Mouse (Mus musculus) embryonic facial prominence, embryonic 11.5 days (tissue): Measurements from ENCODE around the gene Tarsl2. TPM values are rescaled to one million over a fixed set of nuclear protein-coding genes. Genes with fewer than 3 reads are reported as not detected.

Source experiments
- ATAC-seq: fragments of 200-750 bp; cut with Nextera tagmentation; replicated peaks from 2 replicates; pipeline ENCODE4 v1.8.0; 2017; ENCODE audit warnings: low read depth; ENCODE audit not compliant: insufficient number of reproducible peaks, low FRiP score, low TSS enrichment
- DNase-seq: peaks from one replicate; pipeline ENCODE4 v3.0.0-alpha.2; 2015; ENCODE audit warnings: low spot score
- H3K27ac ChIP-seq: fragments of 300-500 bp; sonication (generic); replicated peaks from 2 replicates; pipeline ENCODE4 v1.5.1; 2014; ENCODE audit warnings: mild to moderate bottlenecking, low read depth, low read length, control low read depth
- H3K27me3 ChIP-seq: fragments of 300-500 bp; sonication (generic); 2 replicates; pipeline ENCODE4 v1.6.1; 2014; ENCODE audit warnings: mild to moderate bottlenecking, low read length, moderate library complexity, mixed read lengths; ENCODE audit not compliant: control insufficient read depth, insufficient read depth
- H3K36me3 ChIP-seq: fragments of 300-500 bp; sonication (generic); replicated peaks from 2 replicates; pipeline ENCODE4 v1.6.1; 2014; ENCODE audit warnings: low read depth, mild to moderate bottlenecking, low read length, moderate library complexity, mixed read lengths; ENCODE audit not compliant: control insufficient read depth, insufficient read depth
- H3K4me1 ChIP-seq: fragments of 300-500 bp; sonication (generic); 2 replicates; pipeline ENCODE4 v1.6.1; 2014; ENCODE audit warnings: low read length, mixed read lengths; ENCODE audit not compliant: control insufficient read depth, insufficient read depth
- H3K4me2 ChIP-seq: fragments of 300-500 bp; sonication (generic); 2 replicates; pipeline ENCODE4 v1.6.1; 2014; ENCODE audit warnings: low read depth, mild to moderate bottlenecking, control low read depth, low read length, moderate library complexity
- H3K4me3 ChIP-seq: fragments of 300-500 bp; sonication (generic); 2 replicates; pipeline ENCODE4 v1.5.1; 2014; ENCODE audit warnings: low read depth, low read length, control low read depth
- H3K9ac ChIP-seq: fragments of 300-500 bp; sonication (generic); replicated peaks from 2 replicates; pipeline ENCODE4 v1.6.1; 2014; ENCODE audit warnings: mild to moderate bottlenecking, control low read depth, low read length
- H3K9me3 ChIP-seq: fragments of 300-500 bp; sonication (generic); replicated peaks from 2 replicates; pipeline ENCODE4 v1.6.1; 2016; ENCODE audit warnings: mild to moderate bottlenecking, low read length, inconsistent platforms, mixed read lengths; ENCODE audit not compliant: control insufficient read depth
- WGBS: fragments of 180-500 bp; shearing (Covaris S2); extraction: QIAGEN DNeasy Blood & Tissue Kit; methylation state at CpG from one replicate; pipeline ENCODE4 v1.1.7; 2014; 5-methylcytosine and 5-hydroxymethylcytosine counted together
- polyA plus RNA-seq: library from polyadenylated mRNA; unstranded; fragments of >200 nt; fragmentation: Nextera tagmentation; extraction: Ambion mirVana; gene quantifications from 2 replicates; pipeline ENCODE4 v1.2.1, GENCODE M21; 2014

Gene Tarsl2
- polyA plus RNA-seq, 1 experiment from 2014 or later: 13.0 TPM

- no peaks in the 10 kb centered on the region for H3K4me1 ChIP-seq
- H3K36me3 ChIP-seq: no peaks in the 10 kb centered on the region
- H3K27me3 ChIP-seq: no peaks in the 10 kb centered on the region
- H3K4me3 ChIP-seq: no peak overlapping the region
- H3K9ac ChIP-seq: no peak overlapping the region
- no peak overlapping the region for H3K27ac ChIP-seq
- ATAC-seq (no peak), DNase-seq (no peak)
- WGBS: 66% methylated on average over 7 of the region's 7 CpGs
- H3K4me2 ChIP-seq: no peak overlapping the region
- H3K9me3 ChIP-seq: no peaks in the 10 kb centered on the region
These were observed 24.0 kb upstream of the Tarsl2 start for GRCm38 (mm10) chr7:65620746-65621145.

- no peak overlapping the region for H3K27ac ChIP-seq
- H3K36me3 ChIP-seq: no peaks in the 10 kb centered on the region
- 92% methylated on average over 3 of the region's 3 CpGs for WGBS
- no peak overlapping the region for H3K4me2 ChIP-seq
- H3K9ac ChIP-seq: no peak overlapping the region
- H3K27me3 ChIP-seq: no peaks in the 10 kb centered on the region
- no peaks in the 10 kb centered on the region for H3K9me3 ChIP-seq
- H3K4me1 ChIP-seq: no peaks in the 10 kb centered on the region
- DNase-seq (no peak), ATAC-seq (no peak)
- H3K4me3 ChIP-seq: no peak overlapping the region
These were observed 21.4 kb upstream of the Tarsl2 start for GRCm38 (mm10) chr7:65623330-65623729.

- Histone ChIP-seq H3K27ac (no peak overlapping the region), H3K9me3 (no peaks in the 10 kb centered on the region), H3K9ac (no peak overlapping the region), H3K4me2 (no peak overlapping the region), H3K4me3 (no peak overlapping the region), H3K4me1 (no peaks in the 10 kb centered on the region), H3K36me3 (no peaks in the 10 kb centered on the region), H3K27me3 (no peaks in the 10 kb centered on the region)
- 51% methylated on average over 2 of the region's 2 CpGs for WGBS
- DNase-seq (no peak), ATAC-seq (no peak)
These were observed 19.2 kb upstream of the Tarsl2 start for GRCm38 (mm10) chr7:65625528-65625927.

GRCm38 (mm10) chr7:65629846-65630245, 14.9 kb upstream of the Tarsl2 start:
- Histone ChIP-seq H3K4me3 (no peak overlapping the region), H3K27me3 (no peaks in the 10 kb centered on the region), H3K36me3 (no peaks in the 10 kb centered on the region), H3K4me1 (no peaks in the 10 kb centered on the region), H3K4me2 (no peak overlapping the region), H3K27ac (no peak overlapping the region), H3K9ac (no peak overlapping the region), H3K9me3 (no peaks in the 10 kb centered on the region)
- ATAC-seq (no peak), DNase-seq (no peak)
- WGBS: 78% methylated on average over 1 of the region's 1 CpGs

GRCm38 (mm10) chr7:65630661-65631060, 14.0 kb upstream of the Tarsl2 start:
- DNase-seq (no peak), ATAC-seq (no peak)
- H3K4me3 ChIP-seq: no peak overlapping the region
- H3K36me3 ChIP-seq: no peaks in the 10 kb centered on the region
- no peaks in the 10 kb centered on the region for H3K9me3 ChIP-seq
- H3K4me1 ChIP-seq: no peaks in the 10 kb centered on the region
- H3K27ac ChIP-seq: no peak overlapping the region
- 66% methylated on average over 5 of the region's 5 CpGs for WGBS
- no peak overlapping the region for H3K9ac ChIP-seq
- no peaks in the 10 kb centered on the region for H3K27me3 ChIP-seq
- H3K4me2 ChIP-seq: no peak overlapping the region

GRCm38 (mm10) chr7:65635831-65636230, 8.9 kb upstream of the Tarsl2 start:
- no peak for DNase-seq
- H3K4me1 ChIP-seq: no peaks in the 10 kb centered on the region
- 83% methylated on average over 6 of the region's 6 CpGs for WGBS

GRCm38 (mm10) chr7:65636356-65636880, 8.3 kb upstream of the Tarsl2 start:
- Histone ChIP-seq H3K4me2 (no peak overlapping the region), H3K4me1 (no peaks in the 10 kb centered on the region), H3K9ac (no peak overlapping the region), H3K9me3 (no peaks in the 10 kb centered on the region), H3K36me3 (no peaks in the 10 kb centered on the region), H3K27me3 (no peaks in the 10 kb centered on the region), H3K4me3 (no peak overlapping the region), H3K27ac (no peak overlapping the region)
- no peak for DNase-seq
- WGBS: 58% methylated on average over 7 of the region's 7 CpGs
- no peak for ATAC-seq

More at GRCm38 (mm10) chr7:65635831-65636230, 8.9 kb upstream of the Tarsl2 start:
- Histone ChIP-seq H3K36me3 (no peaks in the 10 kb centered on the region), H3K9ac (no peak overlapping the region), H3K4me3 (no peak overlapping the region), H3K27ac (no peak overlapping the region), H3K9me3 (no peaks in the 10 kb centered on the region), H3K4me2 (no peak overlapping the region), H3K27me3 (no peaks in the 10 kb centered on the region)
- ATAC-seq: no peak

GRCm38 (mm10) chr7:65638170-65638770, 6.4 kb upstream of the Tarsl2 start:
- 65% methylated on average over 7 of the region's 7 CpGs for WGBS
- DNase-seq (no peak), ATAC-seq (no peak)
- no peaks in the 10 kb centered on the region for H3K4me1 ChIP-seq
- no peaks in the 10 kb centered on the region for H3K9me3 ChIP-seq
- no peak overlapping the region for H3K9ac ChIP-seq
- H3K27me3 ChIP-seq: no peaks in the 10 kb centered on the region
- no peak overlapping the region for H3K4me3 ChIP-seq
- H3K36me3 ChIP-seq: no peaks in the 10 kb centered on the region
- H3K27ac ChIP-seq: no peak overlapping the region
- H3K4me2 ChIP-seq: no peak overlapping the region
